Mouse (Mus musculus) olfactory bulb, adult 2 months (tissue): ENCODE measurements around the gene Sorl1.

Source experiments
- CTCF ChIP-seq: fragments of 200-500 bp; IDR thresholded peaks from 2 replicates; pipeline ENCODE4 v1.5.1; 2012; ENCODE audit warnings: low read depth, mild to moderate bottlenecking, low read length, moderate library complexity; ENCODE audit not compliant: insufficient read depth
- POLR2A ChIP-seq: fragments of 200-500 bp; IDR thresholded peaks from 2 replicates; pipeline ENCODE4 v1.6.1; 2012; ENCODE audit warnings: mild to moderate bottlenecking, low read depth, low read length, moderate library complexity; ENCODE audit not compliant: insufficient read depth

GRCm38 (mm10) chr9:42004140-42004539 is 120.0 kb downstream of the Sorl1 start:
- TF ChIP-seq POLR2A (no peak), CTCF (no peak)
